In the genomic region with DNA sequence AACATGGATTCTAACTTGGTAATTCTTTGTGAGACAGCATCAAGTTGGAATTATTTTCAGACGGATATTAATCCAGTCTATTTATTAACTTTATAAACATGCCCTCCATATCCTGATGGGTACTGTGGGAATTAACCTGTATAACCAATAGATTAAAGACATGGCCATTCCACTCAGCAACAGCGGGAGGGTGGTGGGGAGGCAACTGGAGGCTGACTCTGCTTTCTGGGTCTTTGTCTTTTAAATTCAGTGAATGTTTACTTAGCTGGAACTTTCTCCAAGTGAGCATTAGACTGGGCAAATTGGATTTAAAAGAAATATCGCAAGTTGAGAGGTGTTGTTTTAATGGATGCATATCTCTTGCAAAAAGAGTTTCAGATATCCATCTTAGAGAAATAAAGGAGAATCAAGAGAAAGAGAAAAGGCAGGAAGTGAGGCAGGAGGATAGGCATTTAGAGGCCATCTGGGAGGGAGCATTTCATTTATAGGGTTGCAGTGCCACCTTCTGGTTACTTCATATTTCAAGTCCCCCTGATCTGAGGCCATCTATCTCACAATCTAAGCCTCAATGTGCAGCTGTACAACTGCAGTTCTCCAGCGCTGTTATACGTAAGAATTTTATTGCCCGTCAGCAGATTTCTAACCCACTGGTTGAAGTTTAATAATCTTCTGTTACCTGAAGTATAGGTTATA, we compare ENCODE assay signal across 8 mouse cellular contexts.
DNase-seq lines count a peak whose midpoint lies in the region; ATAC-seq lines count a peak whose summit lies in the region.

No protein-coding gene starts in this region.

- H3K4me1 ChIP-seq in embryonic facial prominence, embryonic 13.5 days: peaks cover 13% of the 10 kb centered on the region
- no peaks in the 10 kb centered on the region for H3K4me1 ChIP-seq in hindbrain, embryonic 11.5 days (replicated peaks; ENCODE audit: control insufficient read depth, insufficient read depth, low read length)
- no peaks in the 10 kb centered on the region for H3K4me1 ChIP-seq in stomach, embryonic 15.5 days

- H3K4me2 ChIP-seq in embryonic facial prominence, embryonic 13.5 days: no peak overlapping the region
- H3K4me2 ChIP-seq in hindbrain, embryonic 11.5 days (replicated peaks; ENCODE audit: low read depth, low read length): no peak overlapping the region
- H3K4me2 ChIP-seq in stomach, embryonic 15.5 days: no peak overlapping the region

- peak; percentile 17 to 30 for DNase-seq in cerebellum, adult 18-20 months
- no peak for DNase-seq in cerebellum, adult 11 months
- DNase-seq in adrenal gland, adult 8-10 months: peak; percentile 22
- peak; percentile 85 for DNase-seq in hindbrain, embryonic 11.5 days (ENCODE audit: low spot score)
- DNase-seq in layer of hippocampus, adult 18-20 months (ENCODE audit: low spot score in 2 of 2): peak; percentile 27 to 82
- peak; percentile 64 for DNase-seq in lung, postnatal 36 days

- 0 out of 2 replicates have a peak overlapping the region, but pooled peaks have one; percentile 28 for H3K27ac ChIP-seq in embryonic facial prominence, embryonic 13.5 days
- H3K27ac ChIP-seq in hindbrain, embryonic 11.5 days (ENCODE audit: low read depth, low read length): no peak overlapping the region
- peak overlapping the region; percentile 11; the same call in 1 of the 2 replicates for H3K27ac ChIP-seq in stomach, embryonic 15.5 days

- no peaks in the 10 kb centered on the region for H3K27me3 ChIP-seq in embryonic facial prominence, embryonic 13.5 days
- no peaks in the 10 kb centered on the region for H3K27me3 ChIP-seq in hindbrain, embryonic 11.5 days (ENCODE audit: control insufficient read depth, insufficient read depth, low read length)
- H3K27me3 ChIP-seq in stomach, embryonic 15.5 days (replicated peaks): no peaks in the 10 kb centered on the region

- no peaks in the 10 kb centered on the region for H3K9me3 ChIP-seq in embryonic facial prominence, embryonic 13.5 days
- H3K9me3 ChIP-seq in hindbrain, embryonic 11.5 days (ENCODE audit: control insufficient read depth, low read length): no peaks in the 10 kb centered on the region
- no peaks in the 10 kb centered on the region for H3K9me3 ChIP-seq in stomach, embryonic 15.5 days

- 0 out of 2 replicates have a peak, but pooled peaks have one; percentile 48 for ATAC-seq in embryonic facial prominence, embryonic 13.5 days (ENCODE audit: insufficient number of reproducible peaks, insufficient read depth, low FRiP score, low TSS enrichment, low read depth)
- ATAC-seq in hindbrain, embryonic 11.5 days (ENCODE audit: low FRiP score): peak; percentile 57; the same call in 1 of the 2 replicates
- ATAC-seq in stomach, embryonic 15.5 days (ENCODE audit: insufficient read depth, low FRiP score, low read depth): peak; percentile 56; the same call in 1 of the 2 replicates

- WGBS in embryonic facial prominence, embryonic 13.5 days: 14% methylated on average over 6 of the region's 6 CpGs
- WGBS in hindbrain, embryonic 11.5 days: 15% methylated on average over 6 of the region's 6 CpGs
- 11% methylated on average over 6 of the region's 6 CpGs for WGBS in stomach, embryonic 15.5 days

- H3K36me3 ChIP-seq in embryonic facial prominence, embryonic 13.5 days: no peaks in the 10 kb centered on the region
- no peaks in the 10 kb centered on the region for H3K36me3 ChIP-seq in hindbrain, embryonic 11.5 days (ENCODE audit: control insufficient read depth, insufficient read depth, low read length)
- no peaks in the 10 kb centered on the region for H3K36me3 ChIP-seq in stomach, embryonic 15.5 days

- no peak overlapping the region for H3K4me3 ChIP-seq in embryonic facial prominence, embryonic 13.5 days
- no peak overlapping the region for H3K4me3 ChIP-seq in hindbrain, embryonic 11.5 days (ENCODE audit: low read depth, low read length)
- no peak overlapping the region for H3K4me3 ChIP-seq in stomach, embryonic 15.5 days (replicated peaks)

- no peak overlapping the region for H3K9ac ChIP-seq in embryonic facial prominence, embryonic 13.5 days
- no peak overlapping the region for H3K9ac ChIP-seq in hindbrain, embryonic 11.5 days (ENCODE audit: low read depth, low read length)
- H3K9ac ChIP-seq in stomach, embryonic 15.5 days: no peak overlapping the region
